ENCODE assay signal across 8 mouse cellular contexts in genomic region chr6:28135411-28136233, GRCm38 (mm10). TPM values are rescaled to one million over a fixed set of nuclear protein-coding genes. Genes with fewer than 3 reads are reported as not detected.
A peak's percentile ranks its signal among the peaks of the same experiment; 100 is the strongest.
DNase-seq lines count a peak whose midpoint lies in the region; ATAC-seq lines count a peak whose summit lies in the region.

No protein-coding gene starts in this region.

- peak; percentile 72 for DNase-seq in CD4-positive, CD25-positive, alpha-beta regulatory T cell, adult 2 months (ENCODE audit: low read depth, low spot score)
- DNase-seq in brain, embryonic 18.5 days (ENCODE audit: low read depth, low spot score) = peak; percentile 75
- DNase-seq in kidney, postnatal 14 days = peak; percentile 85
- peak; percentile 52 for DNase-seq in liver, embryonic 13.5 days
- DNase-seq in neural tube, embryonic 10.5 days (ENCODE audit: extremely low spot score, low spot score) = peak; percentile 91

- WGBS in heart, embryonic 14.5 days = under 1% methylated on average over 37 of the region's 37 CpGs
- WGBS in liver, embryonic 13.5 days (ENCODE audit: insufficient replicate concordance) = under 1% methylated on average over 37 of the region's 37 CpGs
- under 1% methylated on average over 37 of the region's 37 CpGs for WGBS in stomach, embryonic 16.5 days

- H3K4me3 ChIP-seq in heart, embryonic 14.5 days (ENCODE audit: control insufficient read depth in 1 of 2, insufficient read depth in 1 of 2, low read depth in 1 of 2, low read length in 2 of 2) = peak overlapping the region; percentile 45 to 58
- H3K4me3 ChIP-seq in liver, embryonic 13.5 days (replicated peaks) = peak overlapping the region; percentile 53
- peak overlapping the region; percentile 63 for H3K4me3 ChIP-seq in stomach, embryonic 16.5 days (replicated peaks; ENCODE audit: low read length)

- no peaks in the 10 kb centered on the region for H3K9me3 ChIP-seq in heart, embryonic 14.5 days (ENCODE audit: control insufficient read depth, low read length)
- H3K9me3 ChIP-seq in liver, embryonic 13.5 days (replicated peaks) = no peaks in the 10 kb centered on the region
- no peaks in the 10 kb centered on the region for H3K9me3 ChIP-seq in stomach, embryonic 16.5 days (replicated peaks; ENCODE audit: control insufficient read depth, low read length)

- no peaks in the 10 kb centered on the region for H3K36me3 ChIP-seq in heart, embryonic 14.5 days (ENCODE audit: control insufficient read depth, insufficient read depth, low read length)
- H3K36me3 ChIP-seq in liver, embryonic 13.5 days = no peaks in the 10 kb centered on the region
- H3K36me3 ChIP-seq in stomach, embryonic 16.5 days (ENCODE audit: control insufficient read depth, insufficient read depth, low read length) = no peaks in the 10 kb centered on the region

- H3K27ac ChIP-seq in heart, embryonic 14.5 days (replicated peaks in 1 of 2; ENCODE audit: control insufficient read depth in 1 of 2, insufficient read depth in 1 of 2, low read depth in 2 of 2, low read length in 2 of 2) = no peak overlapping the region
- H3K27ac ChIP-seq in liver, embryonic 13.5 days = no peak overlapping the region
- H3K27ac ChIP-seq in stomach, embryonic 16.5 days (ENCODE audit: low read length) = no peak overlapping the region

- H3K4me2 ChIP-seq in heart, embryonic 14.5 days (ENCODE audit: low read length) = peak overlapping the region; percentile 100
- peak overlapping the region; percentile 75 for H3K4me2 ChIP-seq in liver, embryonic 13.5 days
- peak overlapping the region; percentile 97 for H3K4me2 ChIP-seq in stomach, embryonic 16.5 days (ENCODE audit: low read depth, low read length)

- H3K9ac ChIP-seq in heart, embryonic 14.5 days (ENCODE audit: low read length) = no peak overlapping the region; the same call in 1 of the 2 replicates
- peak overlapping the region; percentile 39; the same call in 1 of the 2 replicates for H3K9ac ChIP-seq in liver, embryonic 13.5 days
- peak overlapping the region; percentile 65 for H3K9ac ChIP-seq in stomach, embryonic 16.5 days (ENCODE audit: low read length)

- ATAC-seq in erythroid progenitor cell, adult 5-6 weeks (replicated peaks; ENCODE audit: low FRiP score, poor library complexity, severe bottlenecking) = peak; percentile 87
- peak; percentile 80 for ATAC-seq in heart, embryonic 14.5 days (ENCODE audit: insufficient number of reproducible peaks, insufficient read depth, low FRiP score, low read depth)
- peak; percentile 87 for ATAC-seq in liver, embryonic 13.5 days (ENCODE audit: low read depth)
- ATAC-seq in stomach, embryonic 16.5 days (ENCODE audit: insufficient read depth, low FRiP score) = peak; percentile 85

- H3K27me3 ChIP-seq in heart, embryonic 14.5 days (ENCODE audit: control insufficient read depth, insufficient read depth, low read length) = peaks cover 53% of the 10 kb centered on the region
- peaks cover 74% of the 10 kb centered on the region for H3K27me3 ChIP-seq in liver, embryonic 13.5 days
- peaks cover 41% of the 10 kb centered on the region for H3K27me3 ChIP-seq in stomach, embryonic 16.5 days (ENCODE audit: control insufficient read depth, insufficient read depth, low read length)

- peaks cover 0 to 11% of the 10 kb centered on the region in 2 experiments; a peak in 3 of 4 replicates for H3K4me1 ChIP-seq in heart, embryonic 14.5 days (ENCODE audit: control insufficient read depth in 2 of 2, insufficient read depth in 2 of 2, low read length in 2 of 2)
- peaks cover 15% of the 10 kb centered on the region for H3K4me1 ChIP-seq in liver, embryonic 13.5 days (replicated peaks)
- H3K4me1 ChIP-seq in stomach, embryonic 16.5 days (ENCODE audit: control insufficient read depth, insufficient read depth, low read length) = peaks cover 6% of the 10 kb centered on the region; the same call in 1 of the 2 replicates

RNA-seq across cellular contexts. Expression of gene Grm8, which starts 0.6 kb away (rescaled TPM):
- not detected in 2 replicates for total RNA-seq in erythroid progenitor cell, adult 5-6 weeks (2015; ENCODE audit: low replicate concordance)
- not detected in 2 replicates for total RNA-seq in erythroid progenitor cell, adult 5-6 weeks (2017; ENCODE audit: low replicate concordance)
- 0.31 TPM in 2 replicates for polyA plus RNA-seq in heart, embryonic 14.5 days (2014; fragmentation: Nextera tagmentation; extraction: Ambion mirVana)
- polyA plus RNA-seq in liver, embryonic 13.5 days (2015; fragmentation: Nextera tagmentation; extraction: Ambion mirVana) = 0.05 TPM in 1 of 2 replicates, not detected in the other
- polyA plus RNA-seq in stomach, embryonic 16.5 days (2015; fragmentation: Nextera tagmentation; extraction: Ambion mirVana) = 1.6 and 1.9 TPM in 2 replicates
